Mouse (Mus musculus) adipocyte (in vitro differentiated cells): ENCODE measurements around the gene Thbs3.

Experiments
- DNase-seq: peaks from one replicate; pipeline ENCODE4 v3.0.0-alpha.2; 2016; ENCODE audit warnings: low spot score

Thbs3 gene

DNA sequence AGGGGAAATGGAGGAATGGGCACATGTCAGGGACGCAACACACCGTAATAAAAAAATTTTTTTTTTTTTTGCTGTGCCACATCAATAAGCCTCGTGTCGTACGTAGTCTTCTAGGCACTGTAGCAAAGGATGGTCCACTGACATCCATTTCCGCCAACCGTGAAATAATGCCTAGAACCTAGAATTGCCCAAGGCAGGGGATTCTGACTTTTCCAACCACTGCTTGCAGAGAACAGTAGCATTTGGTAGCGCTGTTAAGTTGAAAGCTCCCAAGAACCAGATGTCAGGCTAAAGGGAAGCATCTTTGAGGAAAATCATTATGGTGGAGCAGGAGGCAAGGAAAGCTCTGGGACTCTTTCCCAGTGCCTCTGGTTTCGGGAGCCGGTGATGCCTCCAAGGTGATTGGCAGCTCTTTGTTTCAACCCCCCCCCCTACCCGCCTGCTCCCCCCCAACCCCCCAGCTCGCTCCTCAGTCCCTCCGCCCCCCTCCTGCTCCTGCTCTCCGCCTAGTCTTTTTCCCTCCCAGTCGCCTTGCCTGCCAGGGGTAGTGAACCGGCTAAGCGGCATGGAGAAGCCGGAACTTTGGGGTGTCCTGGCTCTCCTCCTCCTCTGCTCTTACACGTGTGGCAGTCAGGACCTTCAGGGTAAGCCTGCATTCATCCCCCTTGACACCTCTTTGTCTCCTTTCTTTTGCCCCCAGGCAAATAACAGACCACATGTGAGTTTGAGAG, at the start of gene Thbs3:
TSS of gene Thbs3 (plus strand) at position 500 of the 731 bp plus-strand sequence.
- no peak for DNase-seq

DNA sequence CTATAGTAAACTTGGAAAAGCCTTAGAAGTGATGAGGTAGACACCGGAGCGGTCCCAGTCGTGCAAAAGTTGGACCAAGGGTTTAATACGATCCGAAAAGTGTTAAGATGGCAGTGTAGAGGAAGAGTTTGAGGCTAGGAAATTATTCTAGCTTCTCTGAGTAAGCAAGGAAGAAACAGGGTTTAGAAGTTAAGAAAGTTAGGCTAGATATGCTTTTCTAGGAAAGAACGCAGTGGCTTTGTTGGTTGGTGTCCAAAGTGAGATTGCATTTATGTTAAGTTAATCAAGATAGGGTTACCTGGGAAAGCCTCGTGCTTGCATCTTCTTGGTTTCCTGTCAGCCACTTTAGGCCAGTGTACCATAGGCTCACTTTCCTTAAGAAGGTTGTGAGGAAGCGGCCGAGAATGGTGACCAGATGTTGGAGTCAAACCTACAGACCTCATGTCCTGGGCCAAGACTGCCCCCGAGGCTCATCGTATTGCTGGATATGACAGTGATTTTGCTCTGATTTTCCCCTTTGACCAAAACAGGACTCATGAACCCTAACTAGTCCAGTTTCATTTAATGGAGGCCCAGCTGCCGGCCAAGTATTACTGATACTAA, 49.6 kb upstream of the Thbs3 start:
- DNase-seq, result no peak

DNA sequence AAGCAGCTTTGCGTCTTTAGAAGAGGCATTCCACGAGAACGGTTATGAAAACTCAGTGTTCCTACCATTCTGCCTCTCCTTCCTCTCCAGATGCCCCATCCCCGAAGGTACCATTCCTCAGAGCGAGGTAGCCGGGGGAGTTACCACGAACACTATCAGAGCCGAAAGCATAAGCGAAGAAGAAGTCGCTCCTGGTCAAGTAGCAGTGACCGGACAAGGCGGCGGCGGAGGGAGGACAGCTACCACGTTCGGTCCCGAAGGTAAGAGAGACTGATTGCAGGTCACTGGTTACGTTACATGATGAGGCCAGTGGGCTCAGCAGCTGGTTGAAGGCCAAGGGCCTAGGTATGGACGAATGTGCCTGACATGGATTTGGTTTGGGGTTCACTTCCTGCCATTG, 48.0 kb upstream of the Thbs3 start:
- DNase-seq, result no peak

DNA sequence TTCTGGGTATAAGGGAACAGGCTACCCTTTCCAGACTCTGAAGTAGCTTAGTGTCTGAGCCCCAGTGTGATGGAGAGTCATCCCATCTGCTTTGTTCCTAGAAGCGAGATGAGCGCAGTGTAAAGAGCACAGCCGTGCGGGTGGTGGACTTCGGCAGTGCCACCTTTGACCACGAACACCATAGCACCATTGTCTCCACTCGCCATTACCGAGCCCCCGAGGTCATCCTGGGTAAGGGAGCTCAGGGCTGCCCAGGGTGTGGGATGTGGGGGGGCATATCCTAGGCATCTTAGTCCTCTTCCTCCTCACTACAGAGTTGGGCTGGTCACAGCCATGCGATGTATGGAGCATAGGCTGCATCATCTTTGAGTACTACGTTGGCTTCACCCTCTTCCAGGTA, 40.1 kb upstream of the Thbs3 start:
- no peak for DNase-seq

DNA sequence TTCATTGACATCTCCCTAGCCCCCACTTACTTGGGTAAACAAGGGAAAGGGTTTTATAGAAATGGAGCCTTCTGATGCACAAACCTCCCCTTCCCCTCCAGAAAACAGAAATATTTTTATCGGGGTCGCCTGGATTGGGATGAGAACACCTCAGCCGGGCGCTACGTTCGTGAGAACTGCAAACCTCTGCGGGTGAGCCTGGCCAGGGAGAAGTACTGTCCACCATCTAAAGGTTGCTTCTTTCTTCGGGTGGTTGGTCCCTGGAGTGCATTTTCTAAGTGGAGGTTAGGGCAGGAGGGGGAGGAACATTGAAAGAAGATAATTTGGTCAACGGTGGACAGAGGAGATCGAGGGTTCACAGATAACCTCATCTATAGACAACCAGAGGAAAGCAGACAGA, 39.4 kb upstream of the Thbs3 start:
- no peak for DNase-seq

DNA sequence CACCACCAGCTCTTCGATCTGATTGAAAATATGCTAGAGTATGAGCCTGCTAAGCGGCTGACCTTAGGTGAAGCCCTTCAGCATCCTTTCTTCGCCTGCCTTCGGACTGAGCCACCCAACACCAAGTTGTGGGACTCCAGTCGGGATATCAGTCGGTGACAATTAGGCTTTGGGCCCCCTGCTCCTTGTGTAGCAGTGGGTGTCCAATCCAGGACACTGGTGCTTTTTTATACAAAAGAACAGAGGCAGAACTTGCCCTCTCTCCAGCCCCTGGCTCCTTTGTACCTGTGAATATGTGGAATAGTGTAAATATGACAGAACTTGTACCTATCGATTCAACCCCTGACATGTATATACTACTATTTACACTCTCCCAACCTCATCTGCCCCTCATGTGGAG, 38.6 kb upstream of the Thbs3 start:
- DNase-seq, result no peak

DNA sequence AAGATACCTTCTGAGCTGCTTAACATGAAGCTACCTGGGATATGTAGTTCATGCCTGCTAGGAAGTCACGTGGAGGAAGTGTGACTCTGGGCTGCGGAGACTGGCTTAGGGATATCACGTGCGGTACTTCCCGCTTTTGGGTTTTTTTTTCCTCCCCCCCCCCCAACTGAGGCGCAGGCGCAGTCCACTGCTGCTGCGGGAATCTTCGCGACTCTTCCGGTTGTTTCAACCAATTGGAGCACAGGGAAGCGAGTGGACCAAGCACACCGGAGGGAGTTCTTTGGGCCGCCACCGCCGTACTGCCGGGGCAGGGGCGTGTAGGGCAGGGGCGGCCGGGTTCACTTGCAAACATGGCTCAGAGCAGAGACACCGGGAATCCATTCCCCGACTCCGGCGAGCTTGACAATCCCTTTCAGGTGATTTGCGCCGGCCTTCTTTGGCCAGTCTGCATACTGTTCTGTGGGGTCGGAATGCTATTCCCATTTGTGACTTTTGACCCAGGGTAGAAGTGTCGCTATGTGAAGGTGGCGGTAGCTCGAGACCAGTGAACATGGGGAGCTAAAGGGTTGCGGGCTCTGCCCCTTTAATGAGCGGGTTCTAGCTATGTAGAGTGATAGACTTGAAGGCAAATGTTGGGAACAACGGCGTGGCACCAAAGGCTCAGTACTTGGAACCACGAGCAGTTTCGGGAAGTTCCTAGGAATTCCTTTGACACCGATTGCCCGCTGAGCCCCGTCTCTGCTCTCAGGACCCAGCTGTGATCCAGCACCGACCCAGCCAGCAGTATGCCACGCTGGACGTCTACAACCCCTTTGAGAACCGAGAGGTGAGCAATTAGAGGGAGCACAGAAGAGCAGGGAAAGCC, 37.5 kb upstream of the Thbs3 start, which contains the start of gene Scamp3:
TSS of gene Scamp3 (plus strand) at position 232 of the 865 bp plus-strand sequence.
- DNase-seq, result peak; percentile 98

DNA sequence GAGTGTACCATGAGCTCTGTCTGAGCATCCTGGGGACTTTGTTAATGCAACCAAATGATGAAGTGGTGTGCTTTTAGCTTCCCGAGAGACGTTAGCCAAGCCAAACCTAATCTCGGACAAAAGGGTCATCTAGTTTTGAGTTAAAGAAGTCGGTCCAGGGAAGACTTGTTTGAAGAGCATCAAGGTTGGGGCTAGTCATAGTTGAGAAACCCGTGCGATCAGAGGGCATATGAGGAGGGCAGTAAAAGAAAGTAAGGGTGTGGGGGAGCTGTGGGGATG, 36.9 kb upstream of the Thbs3 start:
- DNase-seq, result no peak

DNA sequence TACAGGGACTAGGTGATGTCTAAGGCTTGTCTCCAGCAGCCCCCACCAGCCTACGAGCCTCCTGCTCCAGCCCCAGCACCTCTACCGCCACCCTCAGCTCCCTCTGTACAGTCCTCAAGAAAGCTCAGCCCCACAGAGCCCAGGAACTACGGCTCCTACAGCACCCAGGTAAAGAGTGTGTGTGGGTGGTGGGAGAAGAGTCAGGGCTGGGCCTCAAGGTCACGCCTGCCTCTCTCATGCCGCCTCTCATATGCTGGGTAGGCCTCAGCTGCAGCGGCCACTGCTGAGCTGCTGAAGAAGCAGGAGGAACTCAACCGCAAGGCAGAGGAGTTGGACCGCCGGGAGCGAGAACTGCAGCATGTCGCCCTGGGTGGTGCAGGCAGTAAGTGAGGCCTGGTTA, 35.9 kb upstream of the Thbs3 start:
- no peak for DNase-seq

DNA sequence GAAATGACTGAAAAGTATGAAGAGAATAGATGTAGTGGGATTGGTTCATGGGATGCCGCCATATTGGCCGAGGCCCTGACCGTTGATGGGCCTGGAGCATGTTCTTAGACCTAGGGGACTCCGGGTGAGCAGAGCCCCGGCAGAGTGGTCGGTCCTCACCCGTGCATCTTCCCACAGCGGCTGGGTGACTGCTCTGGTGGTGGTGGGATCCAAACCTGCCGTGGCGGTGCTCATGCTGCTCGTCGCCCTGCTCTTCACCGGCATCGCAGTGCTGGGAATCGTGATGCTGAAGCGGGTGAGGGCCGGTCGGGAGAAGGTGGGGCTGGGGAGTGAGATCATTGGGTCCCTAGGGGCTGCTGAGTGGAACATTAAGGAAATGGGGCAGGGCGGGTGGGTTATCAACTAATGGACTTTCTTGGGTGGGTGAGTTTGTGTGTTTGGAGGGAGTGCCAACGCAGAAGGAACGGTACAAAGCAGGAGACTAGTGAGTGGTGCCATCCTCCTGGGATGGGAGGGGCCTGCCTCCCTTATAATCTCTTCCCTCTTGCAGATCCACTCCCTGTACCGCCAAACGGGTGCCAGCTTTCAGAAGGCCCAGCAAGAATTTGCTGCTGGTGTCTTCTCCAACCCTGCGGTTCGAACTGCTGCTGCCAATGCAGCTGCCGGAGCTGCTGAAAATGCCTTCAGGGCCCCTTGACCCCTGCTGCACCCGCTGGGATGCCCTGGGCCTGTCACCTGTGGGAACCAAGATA, 33.1 kb upstream of the Thbs3 start:
- no peak for DNase-seq

DNA sequence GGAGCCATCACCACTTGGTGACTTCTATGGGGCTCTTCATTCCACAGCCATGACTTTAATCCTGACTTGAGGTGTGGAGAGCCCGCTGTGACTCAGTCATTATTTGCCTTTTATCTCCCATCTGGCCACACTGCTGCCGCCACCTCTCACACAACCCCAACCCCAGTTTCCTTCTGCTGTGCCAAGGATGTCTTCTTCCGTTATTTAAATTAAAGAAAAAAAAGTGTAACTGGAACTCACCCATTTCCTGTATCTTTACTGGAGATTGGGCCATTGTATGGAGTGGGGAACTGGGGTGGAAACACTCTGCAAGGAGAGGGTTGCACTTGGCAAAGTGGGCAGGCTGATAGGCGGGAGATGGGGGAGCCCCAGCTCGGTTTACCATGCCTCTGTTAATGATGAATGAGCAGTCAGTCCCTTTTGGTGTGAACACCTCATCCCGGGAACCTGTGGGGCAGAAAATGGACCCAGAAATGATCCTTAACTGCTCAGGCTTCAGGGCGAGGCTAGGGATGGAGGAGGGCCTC, 32.4 kb upstream of the Thbs3 start:
- DNase-seq, result no peak

DNA sequence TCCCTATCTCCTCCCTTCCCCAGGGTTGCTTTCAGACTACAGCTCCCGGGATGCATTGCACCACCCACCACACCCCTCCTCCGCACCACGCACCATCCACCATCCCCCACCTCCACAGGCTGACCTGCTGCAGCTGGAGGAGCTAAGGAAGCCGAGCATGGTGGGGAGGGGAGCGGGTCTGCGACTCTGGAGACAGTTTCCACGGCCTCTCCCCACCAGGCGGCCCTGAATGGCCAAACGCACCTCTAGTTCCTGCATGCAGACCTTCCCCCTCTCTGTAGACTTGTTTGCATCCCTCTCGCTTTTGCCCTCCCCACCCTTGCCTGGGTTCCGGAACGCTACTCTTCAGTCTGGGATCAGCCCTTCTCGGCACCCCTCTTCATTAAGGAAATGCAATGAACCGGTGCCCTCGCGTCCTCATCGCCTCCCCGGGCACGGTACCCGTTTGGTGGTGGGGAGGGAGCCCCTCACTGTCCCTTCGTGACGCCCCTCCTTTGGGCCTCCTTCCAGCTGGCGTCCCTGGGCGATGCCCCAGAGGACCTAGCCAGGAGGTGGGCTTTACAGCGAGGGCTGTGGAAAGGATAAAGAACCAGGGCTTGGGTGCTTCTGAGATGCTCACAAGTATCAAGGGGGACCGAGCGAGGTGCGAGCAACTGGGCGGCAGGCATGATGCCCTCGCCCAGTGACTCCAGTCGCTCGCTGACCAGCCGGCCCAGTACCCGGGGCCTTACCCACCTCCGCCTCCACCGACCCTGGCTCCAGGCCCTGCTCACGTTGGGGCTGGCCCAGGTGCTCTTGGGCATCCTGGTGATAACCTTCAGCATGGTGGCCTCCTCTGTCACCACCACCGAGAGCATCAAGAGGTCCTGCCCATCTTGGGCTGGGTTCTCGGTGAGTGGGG, 31.7 kb upstream of the Thbs3 start, which contains the start of gene Fam189b:
TSS of gene Fam189b (plus strand) at position 86 of the 901 bp plus-strand sequence.
- no peak for DNase-seq

DNA sequence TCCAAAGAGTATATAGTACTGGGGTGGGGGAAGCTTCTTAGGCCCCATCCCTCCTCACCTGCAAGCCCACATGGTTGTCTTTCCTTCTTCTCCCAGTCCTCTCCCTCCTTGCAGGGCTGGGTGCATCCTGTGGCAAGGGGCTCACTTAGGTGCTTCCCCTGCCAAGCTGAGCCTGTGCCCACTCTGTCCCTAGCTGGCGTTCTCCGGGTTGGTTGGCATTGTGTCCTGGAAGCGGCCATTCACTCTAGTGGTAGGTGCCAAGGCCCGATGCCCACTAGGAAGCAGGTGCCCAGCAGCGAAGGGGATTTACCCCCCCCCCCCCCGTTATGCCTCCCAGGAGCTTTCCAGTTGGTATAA, 31.0 kb upstream of the Thbs3 start:
- no peak for DNase-seq

DNA sequence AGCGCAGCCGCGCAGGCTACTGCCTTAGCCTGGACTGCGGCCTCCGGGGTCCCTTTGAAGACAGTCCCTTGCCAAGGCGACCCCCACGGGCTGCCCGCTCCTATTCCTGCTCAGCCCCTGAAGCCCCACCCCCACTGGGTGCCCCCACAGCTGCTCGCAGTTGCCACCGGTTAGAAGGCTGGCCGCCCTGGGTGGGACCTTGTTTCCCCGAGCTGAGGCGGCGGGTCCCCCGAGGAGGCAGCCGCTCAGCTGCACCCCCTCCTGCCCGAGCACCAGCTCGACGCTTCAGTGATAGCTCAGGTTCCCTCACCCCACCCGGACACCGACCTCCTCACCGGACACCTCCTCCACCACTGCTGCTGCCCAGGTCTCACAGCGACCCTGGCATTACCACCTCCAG, 27.8 kb upstream of the Thbs3 start:
- no peak for DNase-seq

DNA sequence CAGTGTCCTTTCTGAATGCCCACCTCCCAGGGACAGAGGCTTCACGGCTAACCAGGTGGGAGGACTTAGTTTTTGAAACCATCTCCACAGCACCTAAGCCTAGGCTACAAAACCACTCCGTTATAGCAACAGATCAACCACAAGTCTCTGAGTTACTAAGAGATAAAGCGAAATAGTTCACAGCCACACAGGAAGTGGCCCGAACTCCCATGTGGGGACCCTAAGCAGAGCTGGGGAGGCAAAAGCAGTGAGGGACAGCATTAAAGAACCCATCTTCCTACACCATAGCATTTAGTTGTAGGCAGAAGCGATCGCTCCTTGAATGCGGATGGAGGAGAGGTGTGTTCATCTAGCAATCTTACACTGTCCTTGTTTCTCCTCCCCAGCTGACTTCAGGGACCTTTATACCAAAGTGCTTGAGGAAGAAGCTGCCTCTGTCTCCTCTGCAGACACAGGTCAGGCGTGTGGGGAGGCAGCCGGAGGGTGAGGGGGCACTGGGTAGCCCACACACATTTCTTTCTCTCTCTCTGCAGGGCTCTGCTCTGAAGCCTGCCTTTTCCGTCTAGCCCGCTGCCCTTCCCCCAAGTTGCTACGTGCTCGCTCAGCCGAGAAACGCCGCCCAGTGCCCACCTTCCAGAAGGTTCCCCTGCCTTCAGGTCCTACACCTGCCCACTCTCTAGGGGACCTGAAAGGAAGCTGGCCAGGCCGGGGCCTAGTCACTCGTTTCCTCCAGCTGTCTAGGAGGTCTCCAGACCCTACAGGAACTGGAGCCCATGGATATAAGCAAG, 27.1 kb upstream of the Thbs3 start:
- no peak for DNase-seq

DNA sequence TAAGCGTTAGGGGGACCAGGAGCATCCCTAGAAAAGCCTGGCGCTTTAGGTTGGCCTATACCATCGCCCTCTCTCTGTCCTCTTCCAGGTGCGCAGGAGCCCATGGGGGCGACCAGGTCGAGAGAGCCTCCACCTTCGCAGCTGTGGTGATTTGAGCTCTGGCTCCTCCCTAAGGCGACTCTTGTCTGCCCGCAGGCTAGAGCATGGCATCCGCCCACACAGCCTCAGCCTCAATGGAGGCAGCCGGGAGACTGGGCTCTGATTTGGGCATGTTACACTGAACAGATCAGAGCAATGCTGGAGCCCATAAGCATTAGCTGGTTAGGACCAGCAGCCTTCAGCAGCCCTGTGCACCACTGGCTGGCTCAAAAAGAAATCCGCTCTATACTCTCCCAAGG, 26.5 kb upstream of the Thbs3 start:
- DNase-seq, result no peak

DNA sequence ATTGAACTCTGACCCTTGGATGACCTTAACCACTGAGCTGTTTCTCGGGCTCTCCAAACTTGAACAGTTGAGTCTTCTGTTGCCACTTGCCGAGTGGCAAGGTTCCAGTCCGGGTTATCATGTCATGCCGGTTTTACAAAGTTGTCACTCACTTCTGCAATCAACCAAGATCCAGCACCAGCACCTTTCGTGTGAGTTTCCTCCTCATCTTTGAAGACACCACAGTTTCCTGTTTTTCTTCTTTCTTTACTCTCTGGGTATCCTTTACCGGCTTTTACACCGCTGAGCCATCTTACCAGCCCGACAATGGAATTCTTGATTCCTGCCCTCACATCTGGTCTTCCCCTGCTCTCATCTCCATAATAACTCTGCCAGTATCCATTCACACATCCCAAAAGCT, 24.5 kb upstream of the Thbs3 start:
- DNase-seq, result no peak

DNA sequence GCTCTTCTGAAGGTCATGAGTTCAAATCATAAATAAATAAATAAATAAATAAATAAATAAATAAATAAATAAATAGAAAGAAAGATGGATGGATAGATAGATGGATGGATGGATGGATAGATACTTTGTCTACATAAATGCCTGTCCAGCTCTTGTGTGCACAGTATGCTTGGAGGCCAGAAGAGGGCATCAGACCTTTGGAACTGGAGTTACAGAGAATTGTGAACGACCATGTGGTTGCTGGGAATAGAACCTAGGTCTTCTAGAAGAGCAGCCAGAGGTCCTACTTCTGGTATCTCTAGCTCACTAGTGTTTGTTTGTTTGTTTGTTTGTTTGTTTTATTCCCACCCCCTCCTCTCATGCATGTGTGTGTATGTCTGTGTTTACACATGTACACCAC, 21.6 kb upstream of the Thbs3 start:
- no peak for DNase-seq

DNA sequence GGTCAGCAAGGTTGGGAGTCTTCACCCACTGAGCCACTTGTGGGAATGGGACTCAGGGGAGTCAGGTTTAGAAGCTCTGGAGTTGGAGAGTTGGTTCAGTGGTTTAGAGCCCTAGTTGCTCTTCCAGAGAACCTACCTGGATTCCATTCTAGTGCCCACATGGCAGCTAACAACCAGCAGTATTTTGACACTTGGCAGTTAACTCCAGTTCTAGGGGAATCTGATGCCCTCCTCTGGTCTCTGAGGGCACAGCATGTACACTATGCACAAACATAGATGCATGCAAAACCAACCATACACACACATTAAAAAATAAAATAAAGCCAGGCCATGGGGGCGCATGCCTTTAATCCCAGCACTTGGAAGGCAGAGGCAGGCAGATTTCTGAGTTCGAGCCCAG, 21.1 kb upstream of the Thbs3 start:
- no peak for DNase-seq
